In the genomic region with DNA sequence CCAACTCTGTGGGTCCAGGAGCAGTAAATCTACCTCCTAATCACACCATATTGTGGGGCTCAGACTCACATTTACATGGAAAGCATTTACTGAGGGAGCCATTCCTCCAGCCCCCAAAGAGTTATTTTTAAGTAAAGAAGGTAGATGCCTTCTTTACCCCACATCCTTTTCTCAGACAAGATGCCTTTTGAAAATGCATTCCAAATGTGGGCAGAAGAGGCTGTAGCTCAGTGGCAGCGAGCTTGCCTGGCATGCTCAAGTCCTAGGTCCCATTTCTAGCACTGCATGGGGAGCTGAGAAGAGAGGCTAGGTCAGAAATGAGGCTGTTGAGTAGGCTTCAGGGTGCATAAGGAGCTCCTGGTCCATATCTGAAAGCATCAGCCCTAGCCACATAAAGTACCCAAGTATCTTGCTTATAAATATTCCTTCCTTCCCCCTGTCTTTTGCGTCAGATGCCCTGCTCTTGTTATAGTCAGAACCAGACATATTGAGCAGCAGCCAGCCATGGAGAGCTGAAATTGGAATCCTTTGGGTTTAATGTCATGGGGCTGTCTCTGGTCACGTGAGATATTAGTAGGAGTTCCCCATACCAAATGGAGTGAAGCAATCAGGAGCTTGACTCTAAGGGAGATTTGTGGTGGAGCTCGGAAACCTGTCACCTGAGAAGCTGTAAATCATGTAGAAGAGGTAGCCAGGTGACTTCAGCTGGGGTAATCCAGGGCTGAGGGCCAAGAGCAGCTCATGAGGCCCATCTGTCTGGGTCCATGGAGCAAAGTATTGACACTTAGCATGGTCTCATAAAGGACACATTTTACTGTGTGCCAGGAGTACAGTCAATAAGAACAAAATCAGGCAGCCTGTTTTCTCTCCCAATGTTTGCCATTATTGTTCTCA, we compare ENCODE assay signal across 19 mouse cellular contexts.
DNase-seq lines count a peak whose midpoint lies in the region; ATAC-seq and TF ChIP-seq lines count a peak whose summit lies in the region.
"Had no signal": no experiment of that assay in that cellular context is flagged by ENCODE, and none has a peak within 500 bp of the region (broad histone marks: within the 10 kb centered on the region; RNA-seq: fewer than 3 reads in every experiment).

No protein-coding gene starts in this region.

- H3K27ac ChIP-seq in gastrocnemius, adult 2 months, result no peak overlapping the region
- no peak overlapping the region for H3K27ac ChIP-seq in liver, adult 2 months (replicated peaks; ENCODE audit: insufficient read depth, low read depth, low read length)
- no peak overlapping the region for H3K27ac ChIP-seq in liver, postnatal 0 days (ENCODE audit: low read depth)
- no peak overlapping the region; the same call in 1 of the 2 replicates for H3K27ac ChIP-seq in intestine, postnatal 0 days (ENCODE audit: low read depth, low read length)
- H3K27ac ChIP-seq: hindbrain, embryonic 14.5 days; lung, embryonic 15.5 days; midbrain, embryonic 13.5 days had no signal

- WGBS in liver, adult 2 months, result 76% methylated on average over 4 of the region's 4 CpGs
- WGBS in liver, postnatal 0 days (ENCODE audit: insufficient replicate concordance), result 72% methylated on average over 4 of the region's 4 CpGs
- WGBS in intestine, postnatal 0 days, result 61% methylated on average over 4 of the region's 4 CpGs

- intact Hi-C loops in gastrocnemius, adult 2 months (cut with DNase I), result loop anchor here (5.0 kb wide), 1 partner anchor 32 kb away; no protein-coding TSS in a partner anchor

- DNase-seq in gastrocnemius, adult 2 months, result peak; percentile 22
- DNase-seq in gastrocnemius, postnatal 10 days, result no peak
- DNase-seq in liver, adult 2 months (ENCODE audit: extremely low read depth, low read depth, low spot score), result peak; percentile 17
- DNase-seq in liver, postnatal 0 days, result no peak
- DNase-seq in cerebellum, postnatal 14 days, result peak; percentile 45 to 61
- DNase-seq in ovary, postnatal 36 days (ENCODE audit: low spot score), result no peak
- no peak for DNase-seq in thymus, postnatal 4 days
- DNase-seq: adrenal gland, postnatal 25 days; embryo, embryonic 11 days; forebrain, postnatal 0 days; gastrocnemius, postnatal 14 days; heart, postnatal 14 days; kidney, adult 2 months; right cerebral cortex, adult 18-20 months had no signal

- H3K4me3 ChIP-seq in gastrocnemius, adult 2 months, result no peak overlapping the region
- H3K4me3 ChIP-seq in liver, adult 2 months (ENCODE audit: insufficient read depth, low read depth, low read length), result no peak overlapping the region
- H3K4me3 ChIP-seq in liver, postnatal 0 days (ENCODE audit: low read depth, low read length), result no peak overlapping the region
- no peak overlapping the region for H3K4me3 ChIP-seq in intestine, postnatal 0 days (ENCODE audit: low read depth, low read length)
- H3K4me3 ChIP-seq: lung, embryonic 15.5 days; midbrain, embryonic 13.5 days had no signal

- H3K36me3 ChIP-seq in liver, adult 2 months (ENCODE audit: control insufficient read depth, insufficient read depth, low read length), result peaks cover 2% of the 10 kb centered on the region; the same call in 1 of the 2 replicates
- H3K36me3 ChIP-seq in liver, postnatal 0 days (replicated peaks; ENCODE audit: insufficient read depth, low read length), result no peaks in the 10 kb centered on the region
- H3K36me3 ChIP-seq in intestine, postnatal 0 days (ENCODE audit: control insufficient read depth, insufficient read depth), result no peaks in the 10 kb centered on the region
- H3K36me3 ChIP-seq: lung, embryonic 15.5 days had no signal

- H3K9ac ChIP-seq in liver, adult 2 months (ENCODE audit: low read depth, low read length), result no peak overlapping the region
- H3K9ac ChIP-seq in liver, postnatal 0 days (replicated peaks), result no peak overlapping the region
- H3K9ac ChIP-seq in intestine, postnatal 0 days (ENCODE audit: low read depth, low read length), result no peak overlapping the region
- H3K9ac ChIP-seq: forebrain, postnatal 0 days; hindbrain, embryonic 14.5 days; lung, embryonic 15.5 days; midbrain, embryonic 13.5 days had no signal

- no peak for TF ChIP-seq POLR2A in liver, adult 2 months (IDR thresholded peaks at IDR 0.05; ENCODE audit: extremely low read depth, insufficient read depth, low read length)

- H3K79me2 ChIP-seq in liver, adult 2 months (ENCODE audit: control insufficient read depth, insufficient read depth, low read length), result no peaks in the 10 kb centered on the region

- no peak overlapping the region for H3K4me2 ChIP-seq in liver, postnatal 0 days (ENCODE audit: low read depth, low read length)
- no peak overlapping the region for H3K4me2 ChIP-seq in intestine, postnatal 0 days (replicated peaks; ENCODE audit: low read depth)
- H3K4me2 ChIP-seq: heart, embryonic 11.5 days; hindbrain, embryonic 14.5 days; lung, embryonic 15.5 days; midbrain, embryonic 13.5 days had no signal

- TF ChIP-seq EP300 in liver, postnatal 0 days (IDR thresholded peaks at IDR 0.05; ENCODE audit: low read depth), result no peak

- H3K27me3 ChIP-seq in liver, adult 2 months (ENCODE audit: control insufficient read depth, insufficient read depth, low read length), result no peaks in the 10 kb centered on the region
- H3K27me3 ChIP-seq in liver, postnatal 0 days (ENCODE audit: insufficient read depth, low read length), result no peaks in the 10 kb centered on the region
- H3K27me3 ChIP-seq in intestine, postnatal 0 days (replicated peaks; ENCODE audit: control insufficient read depth, insufficient read depth, low read length), result no peaks in the 10 kb centered on the region
- H3K27me3 ChIP-seq: lung, embryonic 15.5 days; midbrain, embryonic 13.5 days had no signal

- no peaks in the 10 kb centered on the region for H3K9me3 ChIP-seq in liver, postnatal 0 days (ENCODE audit: low read length)
- no peaks in the 10 kb centered on the region for H3K9me3 ChIP-seq in intestine, postnatal 0 days (ENCODE audit: control insufficient read depth)
- H3K9me3 ChIP-seq: lung, embryonic 15.5 days; midbrain, embryonic 13.5 days had no signal

- no peak for TF ChIP-seq CTCF in gastrocnemius, adult 2 months (IDR thresholded peaks at IDR 0.05)
- no peak for TF ChIP-seq CTCF in liver, adult 2 months (IDR thresholded peaks at IDR 0.05; ENCODE audit: low read depth, low read length)
- TF ChIP-seq CTCF in liver, postnatal 0 days (IDR thresholded peaks at IDR 0.05; ENCODE audit: low read depth), result no peak
- no peak for TF ChIP-seq CTCF in intestine, postnatal 0 days (IDR thresholded peaks at IDR 0.05; ENCODE audit: low read depth)

- no peak for ATAC-seq in liver, postnatal 0 days
- ATAC-seq in intestine, postnatal 0 days, result peak; percentile 95
- ATAC-seq: forebrain, postnatal 0 days; midbrain, embryonic 13.5 days had no signal

- no peaks in the 10 kb centered on the region for H3K4me1 ChIP-seq in liver, adult 2 months (ENCODE audit: control insufficient read depth, insufficient read depth, low read length)
- H3K4me1 ChIP-seq in liver, postnatal 0 days (ENCODE audit: insufficient read depth), result no peaks in the 10 kb centered on the region
- H3K4me1 ChIP-seq in intestine, postnatal 0 days (replicated peaks; ENCODE audit: control insufficient read depth, insufficient read depth, low read length), result no peaks in the 10 kb centered on the region
- H3K4me1 ChIP-seq: lung, embryonic 15.5 days had no signal

Comparison
In these comparisons a context has a peak if more than half of its experiments do, and no peak if none do; other contexts are left out.
1. DNase-seq: peak in gastrocnemius, adult 2 months (single experiment), liver, adult 2 months (single experiment) and cerebellum, postnatal 14 days (2 of 2); none in gastrocnemius, postnatal 10 days (single experiment), liver, postnatal 0 days (single experiment), ovary, postnatal 36 days (single experiment) and thymus, postnatal 4 days (single experiment).